Mouse (Mus musculus) heart, adult 9 months (tissue): ENCODE measurements around the gene Uqcrh.
A peak's percentile ranks its signal among the peaks of the same experiment; 100 is the strongest.

Source experiments
- DNase-seq, 2 experiments: peaks; one replicate each; pipeline ENCODE4 v3.0.0; 2022; ENCODE audit warnings: low spot score in 2 of 2

Gene Uqcrh

DNA sequence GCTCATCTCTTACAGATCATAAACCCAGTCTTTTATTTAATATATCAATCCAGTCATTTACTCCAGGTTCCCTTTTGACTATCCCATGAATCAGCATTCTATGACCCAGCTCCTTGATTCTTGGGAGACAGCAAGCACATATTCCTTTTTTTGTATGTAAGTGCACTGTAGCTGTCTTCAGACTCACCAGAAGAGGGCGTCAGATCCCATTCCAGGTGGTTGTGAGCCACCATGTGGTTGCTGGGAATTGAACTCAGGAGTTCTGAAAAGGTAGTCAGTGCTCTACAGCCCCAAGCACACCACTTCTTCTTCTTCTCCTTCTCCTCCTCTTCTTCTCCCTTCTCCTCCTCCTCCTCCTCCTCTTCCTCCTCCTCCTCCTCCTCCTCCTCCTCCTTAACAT lies 17.3 kb downstream of the Uqcrh start:
- DNase-seq: no peak

DNA sequence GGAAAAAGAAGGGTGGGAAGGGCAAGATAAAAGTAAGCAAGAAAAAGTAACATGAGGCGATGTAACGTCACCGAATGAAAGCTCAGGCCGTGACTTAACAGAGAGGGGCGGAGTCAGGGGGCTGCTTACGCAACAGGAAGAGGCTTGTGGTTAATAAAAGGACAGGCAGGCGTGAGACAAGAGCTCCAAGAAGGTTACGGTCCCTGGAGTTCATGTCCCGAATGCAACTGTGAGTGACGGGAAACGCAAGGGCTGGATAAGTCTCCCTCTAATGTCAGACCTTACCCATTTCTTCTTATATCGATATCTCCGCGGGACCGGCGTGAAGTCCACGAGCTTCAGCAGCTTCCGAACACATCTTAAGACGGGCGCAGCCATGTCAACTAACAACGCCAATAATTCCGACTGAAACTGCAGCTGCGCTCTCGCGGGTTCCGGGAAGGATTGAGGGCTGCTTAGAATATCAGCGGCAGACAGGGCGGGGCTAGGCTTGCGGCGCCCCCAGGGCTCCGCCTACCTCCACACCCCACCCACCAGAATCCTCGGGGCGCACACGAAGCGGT lies 21.4 kb downstream of the Uqcrh start, which contains the start of gene Nsun4:
Nsun4 (minus strand) TSS at position 478 of the 563 bp plus-strand sequence.
- DNase-seq: peak; percentile 90 to 94

DNA sequence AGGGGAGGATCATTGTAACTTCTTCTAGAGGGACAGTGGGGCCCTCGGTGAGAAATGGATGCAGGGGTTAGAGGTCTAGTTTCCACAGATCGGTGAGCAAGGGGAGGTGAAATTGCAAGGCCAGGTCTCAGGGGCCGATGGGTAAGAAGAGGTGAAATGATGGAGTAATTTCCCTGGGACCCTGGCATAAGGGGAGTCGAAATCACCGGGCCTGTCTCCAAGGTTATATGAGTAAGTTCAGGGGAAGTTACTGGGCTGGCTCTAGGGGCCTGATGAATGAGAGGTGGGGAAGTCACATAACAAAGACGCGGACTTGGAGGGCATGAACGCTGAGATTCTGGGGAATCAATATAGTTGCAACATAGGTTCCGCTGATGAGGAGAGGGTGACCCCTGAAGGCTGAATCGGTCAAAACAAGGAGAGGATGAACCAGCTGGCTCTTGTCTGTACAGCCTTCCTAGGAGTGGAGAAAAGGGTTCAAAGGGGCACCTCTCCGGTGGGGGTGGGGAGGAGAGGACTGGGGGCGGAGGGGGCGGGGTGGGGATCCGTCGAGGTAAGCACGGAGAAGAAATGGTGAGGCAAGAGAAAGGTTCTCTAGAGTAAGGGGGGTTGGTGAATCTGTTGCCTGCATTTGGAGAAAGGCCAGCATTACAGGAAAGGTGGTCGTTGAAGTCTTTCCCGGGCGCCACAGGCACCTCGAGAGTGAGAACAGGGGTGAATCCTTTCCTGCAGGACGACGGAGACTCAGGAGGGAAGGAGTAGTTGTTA lies 22.2 kb downstream of the Uqcrh start:
- peak; percentile 20 to 23 for DNase-seq

DNA sequence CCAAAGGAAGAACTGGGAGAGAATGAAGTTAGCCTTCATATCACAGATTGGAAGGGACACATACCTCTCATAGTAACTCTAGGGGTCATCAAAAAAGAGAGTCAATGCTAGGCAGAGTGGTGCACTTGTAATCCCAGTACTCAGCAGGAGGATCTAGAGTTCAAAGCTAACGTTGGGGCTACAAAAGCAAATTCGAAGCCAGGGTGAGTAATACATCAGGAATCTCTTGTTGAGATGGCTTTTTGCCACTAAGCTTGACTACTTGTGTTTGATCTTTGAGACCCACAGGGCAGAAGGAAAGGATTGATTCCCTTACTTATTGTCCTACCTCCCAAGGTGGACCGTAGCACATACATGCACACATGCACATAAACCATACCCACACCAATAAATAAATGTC lies 25.7 kb downstream of the Uqcrh start:
- DNase-seq: no peak

DNA sequence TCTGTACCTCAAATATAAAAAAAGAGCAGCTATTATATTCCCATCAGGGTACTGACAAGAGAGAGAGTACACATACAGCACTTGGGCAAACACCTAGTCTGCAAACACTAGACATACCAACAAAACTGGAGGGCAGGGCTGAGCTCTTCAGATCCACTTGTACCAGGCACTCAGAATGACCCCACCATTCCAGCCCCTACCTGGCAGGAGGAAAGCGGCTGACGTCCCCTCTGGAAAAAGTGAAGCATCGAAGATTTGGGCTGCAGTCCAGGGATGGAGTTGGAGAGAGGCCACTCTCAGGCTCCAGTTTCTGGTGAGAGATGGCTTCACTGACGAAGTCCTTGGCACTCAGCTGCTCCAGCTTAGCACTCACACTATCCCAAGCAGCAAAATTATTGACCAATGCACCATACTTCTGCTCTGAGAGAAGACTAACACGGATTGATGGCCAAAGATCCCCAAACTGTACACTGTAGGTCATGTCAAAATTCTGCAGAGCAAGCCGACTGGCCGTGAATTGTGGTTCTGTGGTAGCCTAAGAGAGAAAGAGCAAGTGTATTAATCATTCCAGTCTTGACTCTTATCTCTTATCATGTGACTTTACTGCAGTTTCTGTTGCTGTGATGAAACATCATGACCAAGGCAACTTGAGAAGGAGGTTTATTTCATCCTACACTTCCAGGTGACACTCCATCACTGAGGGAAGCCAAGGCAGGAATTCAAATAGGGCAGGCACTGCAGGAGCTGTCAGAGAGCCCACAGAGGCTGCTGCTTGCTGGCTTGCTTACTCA lies 26.5 kb downstream of the Uqcrh start:
- DNase-seq: no peak

DNA sequence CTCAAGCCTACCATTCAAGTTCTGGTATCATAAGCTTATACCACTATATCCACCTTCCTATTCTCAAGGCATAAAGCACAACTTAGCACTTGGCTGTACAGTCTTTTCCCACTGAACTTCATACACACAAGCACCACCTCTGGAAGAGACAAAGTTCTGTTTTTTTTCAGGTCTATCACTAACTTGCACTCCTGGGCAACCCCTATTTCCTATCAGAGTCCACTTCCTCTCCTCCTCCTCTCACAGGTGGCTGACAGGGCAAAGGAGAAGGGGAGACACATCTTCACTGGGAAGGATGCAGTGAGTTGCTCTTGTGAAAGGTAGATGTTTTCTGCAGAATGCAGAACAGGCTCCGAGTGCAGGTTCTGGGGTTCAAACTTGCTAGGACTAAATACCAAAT lies 27.2 kb downstream of the Uqcrh start:
- no peak for DNase-seq

DNA sequence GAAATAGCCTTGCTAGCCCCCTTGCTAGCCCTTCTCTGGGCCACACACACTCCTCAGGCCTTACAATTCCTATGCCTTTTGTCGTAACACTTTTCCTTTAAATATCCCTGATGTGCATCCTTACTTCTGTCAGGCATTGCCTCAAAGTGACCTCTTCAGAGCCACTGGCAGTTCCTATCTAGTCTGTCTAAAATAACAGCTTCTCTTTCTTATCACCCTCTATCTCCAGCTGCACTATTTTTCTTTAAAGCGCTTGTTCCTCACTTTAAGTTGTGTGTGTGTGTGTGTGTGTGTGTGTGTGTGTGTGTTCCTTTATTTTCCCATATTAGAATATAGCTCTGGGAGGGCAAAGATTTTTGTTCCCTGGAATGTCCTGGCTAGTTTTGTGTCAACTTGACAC lies 28.3 kb downstream of the Uqcrh start:
- DNase-seq: no peak

DNA sequence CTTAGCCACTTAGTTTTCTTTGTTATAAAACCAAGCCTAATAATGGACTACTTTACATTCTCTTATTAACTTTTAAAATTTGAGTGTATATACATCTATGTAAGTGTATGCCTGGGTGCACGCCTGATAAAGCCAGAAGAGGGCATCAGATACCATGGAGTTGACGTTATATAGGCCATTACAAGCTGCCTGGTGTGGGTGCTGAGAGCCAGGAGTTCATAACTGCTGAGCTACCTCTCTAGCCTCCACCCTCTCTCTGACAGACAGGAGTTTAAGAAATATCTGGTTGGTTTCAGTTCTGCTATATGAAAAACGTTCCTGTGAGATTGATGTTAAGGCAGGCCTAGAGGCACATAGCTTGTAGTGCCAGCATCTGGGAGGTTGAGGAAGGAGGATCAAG lies 32.7 kb downstream of the Uqcrh start:
- DNase-seq: no peak

DNA sequence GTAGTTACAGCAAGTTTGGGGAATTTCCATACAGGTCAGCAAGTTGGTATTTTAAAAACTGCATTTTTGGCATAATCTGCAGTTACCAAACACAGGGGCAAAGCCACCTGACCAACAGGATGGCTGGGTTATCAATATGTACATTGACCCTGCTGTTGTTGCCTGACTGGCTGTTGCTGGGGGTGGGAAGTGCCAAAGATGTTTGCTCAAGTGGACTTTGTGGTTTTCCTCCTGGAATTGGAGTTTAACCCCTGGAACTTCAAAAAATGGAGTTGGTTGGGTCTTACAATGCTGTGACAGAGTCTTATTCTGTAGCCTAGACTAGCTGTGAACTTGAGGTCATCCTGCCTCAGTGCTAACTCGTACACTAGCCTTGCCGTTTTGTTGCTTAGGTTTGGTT lies 34.4 kb downstream of the Uqcrh start:
- DNase-seq: no peak

DNA sequence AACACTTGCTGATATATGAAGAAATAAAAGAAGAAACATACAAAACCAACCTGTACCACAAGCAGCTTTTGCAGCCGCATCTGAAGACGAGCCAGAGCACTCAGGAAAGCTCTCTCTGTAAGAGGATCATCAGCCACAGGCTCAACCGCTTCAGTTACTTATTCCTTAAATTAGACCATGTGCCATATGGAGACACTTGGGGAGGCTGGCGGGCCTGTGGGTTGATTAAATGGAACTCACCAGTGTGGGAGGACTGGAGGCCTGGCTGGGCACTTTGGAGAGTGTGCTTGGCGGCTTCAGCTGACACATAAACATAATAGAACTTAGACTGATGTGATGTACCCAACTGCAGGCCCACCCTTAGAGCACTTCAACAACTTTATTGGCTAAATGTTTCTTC lies 41.5 kb downstream of the Uqcrh start:
- no peak for DNase-seq

DNA sequence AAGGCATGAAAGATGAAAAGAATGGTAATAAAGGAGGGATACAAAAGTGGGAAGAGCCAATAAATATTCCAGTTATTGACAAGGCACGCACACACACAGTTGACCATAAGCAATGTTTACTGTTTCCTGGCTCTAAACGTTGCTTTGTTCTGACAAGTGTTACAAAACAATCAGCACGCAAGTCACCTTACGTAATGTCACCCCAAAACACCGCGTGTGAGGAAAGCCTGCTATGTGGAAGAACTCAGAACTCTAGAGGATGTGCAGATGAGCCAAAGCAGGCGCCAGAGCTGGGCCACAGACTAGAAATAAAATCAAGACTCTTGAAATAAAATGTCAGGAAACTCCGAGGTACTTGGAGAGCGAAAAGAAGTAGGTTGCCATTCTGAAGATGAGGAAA lies 42.0 kb downstream of the Uqcrh start:
- no peak for DNase-seq

DNA sequence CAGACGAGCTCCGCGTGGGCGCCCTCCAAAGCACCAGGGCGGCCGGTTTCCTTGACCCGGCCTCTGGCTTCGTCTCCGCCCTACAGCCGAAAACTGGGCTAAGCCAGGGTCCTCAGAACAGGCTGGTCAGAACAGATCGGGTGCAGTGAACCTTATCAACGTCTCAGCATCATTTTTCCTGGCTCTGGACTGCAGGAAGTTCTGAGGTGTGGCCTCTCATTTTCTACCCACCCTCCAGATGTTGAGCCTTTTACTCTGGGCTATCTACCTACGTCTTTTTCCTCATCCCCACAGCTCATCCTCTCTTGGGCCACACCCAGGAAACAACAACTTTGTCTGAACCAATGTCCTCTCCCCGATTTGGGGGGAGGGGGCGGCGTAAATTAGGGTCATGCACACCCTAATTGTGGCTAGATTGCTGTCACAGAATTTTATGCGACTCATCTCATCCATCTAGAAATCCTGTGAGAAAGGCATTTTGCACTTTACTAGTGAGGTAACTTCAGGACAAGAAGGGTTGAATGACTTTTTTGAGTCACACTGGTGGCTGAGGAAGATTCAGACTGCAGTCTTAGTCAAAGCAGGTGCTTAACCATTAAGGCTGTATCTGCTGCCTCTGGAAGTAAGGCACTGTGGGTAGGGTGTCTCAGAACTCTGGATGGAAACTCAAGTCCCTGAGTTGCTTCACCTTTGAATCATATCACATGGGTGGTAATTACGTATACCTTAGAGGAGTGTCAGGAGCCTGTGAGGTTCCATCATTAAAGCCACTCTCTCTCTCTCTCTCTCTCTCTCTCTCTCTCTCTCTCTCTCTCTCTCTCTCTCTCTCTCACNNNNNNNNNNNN lies 56.7 kb downstream of the Uqcrh start, which contains the start of gene Faah:
Faah (minus strand) TSS at position 25 of the 845 bp plus-strand sequence.
- DNase-seq: no peak

DNA sequence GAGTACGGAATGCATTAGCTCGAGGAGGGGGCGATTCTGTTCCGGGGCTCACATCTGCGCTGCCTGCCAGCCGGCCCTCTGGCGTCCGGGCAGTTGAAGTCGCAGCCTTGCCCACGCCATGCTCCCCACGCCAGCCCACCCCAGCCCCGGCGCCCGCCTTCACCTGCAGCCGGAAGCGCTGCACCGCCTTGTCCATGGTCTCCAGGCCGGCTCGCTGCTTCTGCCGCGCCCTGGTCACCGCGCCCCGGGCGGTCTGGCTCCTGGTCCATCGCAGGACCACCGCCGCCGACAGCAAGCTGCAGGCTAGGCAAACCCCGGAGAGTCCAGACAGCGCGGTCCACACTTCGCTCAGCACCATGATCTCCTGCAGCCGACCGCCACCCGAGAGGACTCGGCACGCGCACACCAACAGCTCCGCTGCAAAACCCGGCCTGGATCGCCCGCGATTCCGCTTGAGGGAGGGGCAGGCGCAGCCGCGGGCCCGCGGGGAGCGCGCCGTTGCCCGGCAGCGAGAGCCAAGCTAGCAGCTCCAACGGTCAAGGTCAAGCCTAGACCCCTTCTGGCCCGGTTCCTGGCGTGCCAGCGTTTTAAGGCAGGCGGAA lies 57.5 kb downstream of the Uqcrh start:
- DNase-seq: peak; percentile 18 to 36
